Mouse (Mus musculus): ENCODE measurements around the gene Anapc2.
A peak's percentile ranks its signal among the peaks of the same experiment; 100 is the strongest.

Gene Anapc2

GRCm38 (mm10) chr2:25271827-25272511, at the start of gene Anapc2, which contains the start of gene Ssna1:
Gene Anapc2 (plus strand): TSS chr2:25272478.
Gene Ssna1 (minus strand): TSS chr2:25272438.
- DNase-seq (ENCODE audit: low read depth in 2 of 2, low spot score in 2 of 2) = peak; percentile 91 to 96

GRCm38 (mm10) chr2:25223681-25224491, 48.4 kb upstream of the Anapc2 start:
- peak in 1 of 2 experiments; percentile 59 for DNase-seq (ENCODE audit: low read depth in 2 of 2, low spot score in 2 of 2)

- no peak for DNase-seq (ENCODE audit: low read depth in 2 of 2, low spot score in 2 of 2)
These were observed 47.8 kb upstream of the Anapc2 start, which contains the start of gene Tubb4b for GRCm38 (mm10) chr2:25224492-25224765. Gene Tubb4b (minus strand): TSS chr2:25224702.

GRCm38 (mm10) chr2:25224766-25225752, 47.2 kb upstream of the Anapc2 start:
- DNase-seq (ENCODE audit: low read depth in 2 of 2, low spot score in 2 of 2) = peak; percentile 97 to 99

GRCm38 (mm10) chr2:25225811-25226379, 46.4 kb upstream of the Anapc2 start:
- no peak for DNase-seq (ENCODE audit: low read depth in 2 of 2, low spot score in 2 of 2)

GRCm38 (mm10) chr2:25226864-25227263, 45.4 kb upstream of the Anapc2 start:
- DNase-seq (ENCODE audit: low read depth in 2 of 2, low spot score in 2 of 2) = no peak

GRCm38 (mm10) chr2:25227406-25227805, 44.9 kb upstream of the Anapc2 start:
- no peak for DNase-seq (ENCODE audit: low read depth in 2 of 2, low spot score in 2 of 2)

- DNase-seq (ENCODE audit: low read depth in 2 of 2, low spot score in 2 of 2) = peak; percentile 79 to 87
These were observed 43.8 kb upstream of the Anapc2 start for GRCm38 (mm10) chr2:25228431-25228889.

GRCm38 (mm10) chr2:25228995-25229530, 43.2 kb upstream of the Anapc2 start:
- DNase-seq (ENCODE audit: low read depth in 2 of 2, low spot score in 2 of 2) = no peak

GRCm38 (mm10) chr2:25229582-25229981, 42.7 kb upstream of the Anapc2 start:
- DNase-seq (ENCODE audit: low read depth in 2 of 2, low spot score in 2 of 2) = no peak

GRCm38 (mm10) chr2:25230581-25230980, 41.7 kb upstream of the Anapc2 start:
- DNase-seq (ENCODE audit: low read depth in 2 of 2, low spot score in 2 of 2) = no peak

- DNase-seq (ENCODE audit: low read depth in 2 of 2, low spot score in 2 of 2) = no peak
These were observed 41.2 kb upstream of the Anapc2 start for GRCm38 (mm10) chr2:25231038-25231437.

GRCm38 (mm10) chr2:25233421-25233820, 38.9 kb upstream of the Anapc2 start:
- DNase-seq (ENCODE audit: low read depth in 2 of 2, low spot score in 2 of 2) = no peak

- DNase-seq (ENCODE audit: low read depth in 2 of 2, low spot score in 2 of 2) = no peak
These were observed 38.2 kb upstream of the Anapc2 start, which contains the start of gene Slc34a3 for GRCm38 (mm10) chr2:25234050-25234449. Gene Slc34a3 (minus strand): TSS chr2:25234364.

GRCm38 (mm10) chr2:25234551-25235220, 37.6 kb upstream of the Anapc2 start:
- DNase-seq (ENCODE audit: low read depth in 2 of 2, low spot score in 2 of 2) = no peak

- DNase-seq (ENCODE audit: low read depth in 2 of 2, low spot score in 2 of 2) = no peak
These were observed 35.7 kb upstream of the Anapc2 start, which contains the start of gene Rnf224 for GRCm38 (mm10) chr2:25236614-25237013. Gene Rnf224 (minus strand): TSS chr2:25236787.

- no peak for DNase-seq (ENCODE audit: low read depth in 2 of 2, low spot score in 2 of 2)
These were observed 34.8 kb upstream of the Anapc2 start for GRCm38 (mm10) chr2:25237522-25237921.

GRCm38 (mm10) chr2:25238106-25238505, 34.2 kb upstream of the Anapc2 start:
- no peak for DNase-seq (ENCODE audit: low read depth in 2 of 2, low spot score in 2 of 2)

GRCm38 (mm10) chr2:25239766-25240165, 32.5 kb upstream of the Anapc2 start:
- no peak for DNase-seq (ENCODE audit: low read depth in 2 of 2, low spot score in 2 of 2)

GRCm38 (mm10) chr2:25240310-25240709, 32.0 kb upstream of the Anapc2 start:
- no peak for DNase-seq (ENCODE audit: low read depth in 2 of 2, low spot score in 2 of 2)

All from CD8-positive naive resting alpha-beta T cell, adult 2 months (primary cell).